Mouse (Mus musculus) heart, embryonic 15.5 days (tissue): ENCODE data around the gene Mtus2. TPM values are rescaled to one million over a fixed set of nuclear protein-coding genes. Genes with fewer than 3 reads are reported as not detected.
"Not testable (repeated sequence)": the region's sequence is repeated elsewhere in the genome, so short reads cannot be mapped to it uniquely, and the experiment has no call there.

ENCODE experiments used
- ATAC-seq: fragments of 200-750 bp; cut with Nextera tagmentation; replicated peaks from 2 replicates; pipeline ENCODE4 v1.8.0; 2017; ENCODE audit warnings: low read depth, moderate TSS enrichment; ENCODE audit not compliant: insufficient number of reproducible peaks, insufficient read depth, low FRiP score
- H3K27ac ChIP-seq: fragments of 300-500 bp; sonication (generic); 2 replicates; pipeline ENCODE4 v1.5.1; 2015; ENCODE audit warnings: mild to moderate bottlenecking, inconsistent platforms
- H3K27me3 ChIP-seq: fragments of 300-500 bp; sonication (generic); 2 replicates; pipeline ENCODE4 v1.6.1; 2015; ENCODE audit warnings: inconsistent platforms
- H3K36me3 ChIP-seq: fragments of 300-500 bp; sonication (generic); 2 replicates; pipeline ENCODE4 v1.6.1; 2015; ENCODE audit warnings: mild to moderate bottlenecking, inconsistent platforms
- H3K4me1 ChIP-seq: fragments of 300-500 bp; sonication (generic); replicated peaks from 2 replicates; pipeline ENCODE4 v1.6.1; 2015; ENCODE audit warnings: inconsistent platforms
- H3K4me2 ChIP-seq: fragments of 300-500 bp; sonication (generic); 2 replicates; pipeline ENCODE4 v1.6.1; 2015; ENCODE audit warnings: inconsistent platforms, mild to moderate bottlenecking, moderate library complexity
- H3K4me3 ChIP-seq: fragments of 300-500 bp; sonication (generic); 2 replicates; pipeline ENCODE4 v1.5.1; 2015; ENCODE audit warnings: mild to moderate bottlenecking, inconsistent platforms
- H3K9ac ChIP-seq: fragments of 300-500 bp; sonication (generic); 2 replicates; pipeline ENCODE4 v1.6.1; 2015; ENCODE audit warnings: mild to moderate bottlenecking, inconsistent platforms
- H3K9me3 ChIP-seq: fragments of 300-500 bp; sonication (generic); replicated peaks from 2 replicates; pipeline ENCODE4 v1.6.1; 2016; ENCODE audit warnings: inconsistent platforms
- WGBS: fragments of 180-500 bp; shearing (Covaris S2); methylation state at CpG from one replicate; pipeline ENCODE4 v1.1.7; 2015; ENCODE audit warnings: mixed read lengths; 5-methylcytosine and 5-hydroxymethylcytosine counted together
- polyA plus RNA-seq: library from polyadenylated mRNA; unstranded; fragments of >200 nt; fragmentation: Nextera tagmentation; extraction: Ambion mirVana; gene quantifications from 2 replicates; pipeline ENCODE4 v1.2.1, GENCODE M21; 2015

The Mtus2 gene
- polyA plus RNA-seq, 1 experiment from 2014 or later, result 121 TPM

- WGBS, result 44% methylated on average over 4 of the region's 4 CpGs
- no peaks in the 10 kb centered on the region for H3K4me1 ChIP-seq
- no peak for ATAC-seq
- H3K27ac ChIP-seq, result no peak overlapping the region
- no peak overlapping the region for H3K4me2 ChIP-seq
- H3K27me3 ChIP-seq, result no peaks in the 10 kb centered on the region
- H3K9ac ChIP-seq, result no peak overlapping the region
- no peaks in the 10 kb centered on the region for H3K36me3 ChIP-seq
- H3K9me3 ChIP-seq, result no peaks in the 10 kb centered on the region
- no peak overlapping the region for H3K4me3 ChIP-seq
Observed at GRCm38 (mm10) chr5:148325317-148325885, 368.3 kb downstream of the Mtus2 start.

- H3K9ac ChIP-seq, H3K36me3 ChIP-seq, H3K4me3 ChIP-seq, H3K4me2 ChIP-seq, H3K27ac ChIP-seq, H3K27me3 ChIP-seq, H3K4me1 ChIP-seq, ATAC-seq, H3K9me3 ChIP-seq: not testable (repeated sequence)
- WGBS, result 85% methylated on average over 9 of the region's 9 CpGs
Observed at GRCm38 (mm10) chr5:148326295-148326694, 369.2 kb downstream of the Mtus2 start.

GRCm38 (mm10) chr5:148328982-148329381 is 371.9 kb downstream of the Mtus2 start:
- WGBS, result 84% methylated on average over 3 of the region's 3 CpGs
- no peak for ATAC-seq
- H3K27me3 ChIP-seq, result no peaks in the 10 kb centered on the region

GRCm38 (mm10) chr5:148331229-148331776 is 374.2 kb downstream of the Mtus2 start:
- Histone ChIP-seq H3K9ac (no peak overlapping the region), H3K36me3 (peaks cover 28% of the 10 kb centered on the region; the same call in 1 of the 2 replicates), H3K27me3 (no peaks in the 10 kb centered on the region), H3K27ac (no peak overlapping the region), H3K4me2 (no peak overlapping the region), H3K4me3 (no peak overlapping the region), H3K9me3 (no peaks in the 10 kb centered on the region), H3K4me1 (peaks cover 21% of the 10 kb centered on the region)
- no peak for ATAC-seq
- 51% methylated on average over 11 of the region's 11 CpGs for WGBS

More at GRCm38 (mm10) chr5:148328982-148329381, 371.9 kb downstream of the Mtus2 start:
- Histone ChIP-seq H3K36me3 (peaks cover 15% of the 10 kb centered on the region; the same call in 1 of the 2 replicates), H3K4me1 (peaks cover 21% of the 10 kb centered on the region), H3K9me3 (no peaks in the 10 kb centered on the region), H3K4me2 (no peak overlapping the region), H3K27ac (no peak overlapping the region), H3K4me3 (no peak overlapping the region), H3K9ac (no peak overlapping the region)

GRCm38 (mm10) chr5:148331926-148332621 is 375.0 kb downstream of the Mtus2 start:
- H3K4me2 ChIP-seq, result peak overlapping the region; percentile 29; the same call in 1 of the 2 replicates
- 0 out of 2 replicates have a peak, but pooled peaks have one; percentile 13 for ATAC-seq
- no peaks in the 10 kb centered on the region for H3K9me3 ChIP-seq
- H3K27ac ChIP-seq, result no peak overlapping the region
- H3K27me3 ChIP-seq, result no peaks in the 10 kb centered on the region
- no peak overlapping the region for H3K9ac ChIP-seq
- peaks cover 21% of the 10 kb centered on the region for H3K4me1 ChIP-seq
- H3K36me3 ChIP-seq, result peaks cover 35% of the 10 kb centered on the region; the same call in 1 of the 2 replicates
- 69% methylated on average over 18 of the region's 18 CpGs for WGBS
- H3K4me3 ChIP-seq, result no peak overlapping the region

GRCm38 (mm10) chr5:148332622-148332974 is 375.5 kb downstream of the Mtus2 start:
- H3K36me3 ChIP-seq, result peaks cover 35% of the 10 kb centered on the region; the same call in 1 of the 2 replicates
- no peaks in the 10 kb centered on the region for H3K9me3 ChIP-seq
- peaks cover 21% of the 10 kb centered on the region for H3K4me1 ChIP-seq
- no peak overlapping the region for H3K27ac ChIP-seq
- H3K27me3 ChIP-seq, result no peaks in the 10 kb centered on the region
- peak overlapping the region; percentile 29; the same call in 1 of the 2 replicates for H3K4me2 ChIP-seq
- no peak overlapping the region for H3K4me3 ChIP-seq
- H3K9ac ChIP-seq, result no peak overlapping the region
- ATAC-seq, result peak; percentile 71
- 27% methylated on average over 8 of the region's 8 CpGs for WGBS

- no peak overlapping the region for H3K27ac ChIP-seq
- no peak for ATAC-seq
- no peaks in the 10 kb centered on the region for H3K27me3 ChIP-seq
- no peaks in the 10 kb centered on the region for H3K9me3 ChIP-seq
- H3K4me3 ChIP-seq, result no peak overlapping the region
- no peak overlapping the region for H3K4me2 ChIP-seq
- peaks cover 28% of the 10 kb centered on the region for H3K4me1 ChIP-seq
- peaks cover 20% of the 10 kb centered on the region; the same call in 1 of the 2 replicates for H3K36me3 ChIP-seq
- H3K9ac ChIP-seq, result no peak overlapping the region
- WGBS, result 83% methylated on average over 5 of the region's 5 CpGs
Observed at GRCm38 (mm10) chr5:148339126-148339525, 382.0 kb downstream of the Mtus2 start.

- Histone ChIP-seq H3K4me1 (peaks cover 42% of the 10 kb centered on the region), H3K36me3 (no peaks in the 10 kb centered on the region), H3K27ac (peak overlapping the region; percentile 93), H3K9ac (peak overlapping the region; percentile 29), H3K27me3 (no peaks in the 10 kb centered on the region), H3K4me2 (peak overlapping the region; percentile 59), H3K9me3 (no peaks in the 10 kb centered on the region), H3K4me3 (peak overlapping the region; percentile 40)
- peak; percentile 87 for ATAC-seq
- WGBS, result 23% methylated on average over 26 of the region's 26 CpGs
Observed at GRCm38 (mm10) chr5:148342061-148342741, 385.1 kb downstream of the Mtus2 start.

- 41% methylated on average over 5 of the region's 5 CpGs for WGBS
- Histone ChIP-seq H3K27me3 (no peaks in the 10 kb centered on the region), H3K27ac (peak overlapping the region; percentile 93), H3K36me3 (no peaks in the 10 kb centered on the region), H3K4me3 (no peak overlapping the region), H3K4me2 (no peak overlapping the region), H3K9ac (no peak overlapping the region), H3K9me3 (no peaks in the 10 kb centered on the region), H3K4me1 (peaks cover 57% of the 10 kb centered on the region)
- ATAC-seq, result no peak
Observed at GRCm38 (mm10) chr5:148344374-148344773, 387.3 kb downstream of the Mtus2 start.

- ATAC-seq, result no peak
- H3K4me2 ChIP-seq, result no peak overlapping the region
- H3K4me1 ChIP-seq, result peaks cover 53% of the 10 kb centered on the region
- H3K9ac ChIP-seq, result no peak overlapping the region
- H3K36me3 ChIP-seq, result no peaks in the 10 kb centered on the region
- H3K9me3 ChIP-seq, result no peaks in the 10 kb centered on the region
- WGBS, result 87% methylated on average over 8 of the region's 8 CpGs
- no peak overlapping the region for H3K27ac ChIP-seq
- H3K27me3 ChIP-seq, result no peaks in the 10 kb centered on the region
- no peak overlapping the region for H3K4me3 ChIP-seq
Observed at GRCm38 (mm10) chr5:148346543-148346942, 389.4 kb downstream of the Mtus2 start.

- ATAC-seq, result peak; percentile 53
- Histone ChIP-seq H3K36me3 (no peaks in the 10 kb centered on the region), H3K4me2 (no peak overlapping the region), H3K9me3 (no peaks in the 10 kb centered on the region), H3K4me3 (no peak overlapping the region), H3K27me3 (no peaks in the 10 kb centered on the region), H3K4me1 (peaks cover 39% of the 10 kb centered on the region), H3K27ac (peak overlapping the region; percentile 44), H3K9ac (no peak overlapping the region)
- 36% methylated on average over 8 of the region's 8 CpGs for WGBS
Observed at GRCm38 (mm10) chr5:148348153-148348552, 391.0 kb downstream of the Mtus2 start.
